Mouse (Mus musculus) cortical plate, adult 2 months (tissue): ENCODE measurements around the gene Hmox1.
A peak's percentile ranks its signal among the peaks of the same experiment; 100 is the strongest.

Experiments
- CTCF ChIP-seq: fragments of 200-500 bp; IDR thresholded peaks from 2 replicates; pipeline ENCODE4 v1.5.1; 2011; ENCODE audit warnings: mild to moderate bottlenecking, control low read depth, low read length; ENCODE audit not compliant: insufficient read depth; ENCODE audit errors: extremely low read depth
- POLR2A ChIP-seq: fragments of 200-500 bp; IDR thresholded peaks from 2 replicates; pipeline ENCODE4 v1.6.1; 2011; ENCODE audit warnings: mild to moderate bottlenecking, low read length, control low read depth; ENCODE audit not compliant: insufficient read depth; ENCODE audit errors: extremely low read depth

GRCm38 (mm10) chr8:75093399-75094156 lies at the start of gene Hmox1:
- TF ChIP-seq CTCF (no peak), POLR2A (peak; percentile 67; the same call in 1 of the 2 replicates)
